In the genomic region with DNA sequence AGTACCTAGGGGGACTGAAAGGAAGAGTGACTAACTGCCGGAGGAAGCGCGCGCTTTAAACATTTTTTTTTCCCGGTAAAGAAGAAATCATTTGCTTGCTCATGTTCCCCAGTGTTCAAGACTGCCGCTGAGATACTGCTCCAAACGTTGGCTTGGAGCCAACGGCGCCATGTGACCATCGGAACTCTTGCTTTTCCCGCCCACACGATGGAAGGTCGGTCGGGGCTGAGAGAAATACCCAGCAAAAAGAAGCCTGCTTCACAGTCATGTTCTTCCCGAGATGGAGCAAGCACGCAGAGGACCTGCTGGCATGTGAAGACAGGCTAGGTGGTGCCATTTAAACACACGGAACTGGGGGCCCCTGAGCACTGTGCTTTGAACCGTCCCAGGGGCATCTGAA, we compare ENCODE assay signal across 9 mouse cellular contexts.
DNase-seq lines count a peak whose midpoint lies in the region; ATAC-seq lines count a peak whose summit lies in the region.
"Had no signal": no experiment of that assay in that cellular context is flagged by ENCODE, and none has a peak within 500 bp of the region (broad histone marks: within the 10 kb centered on the region; RNA-seq: fewer than 3 reads in every experiment).

No protein-coding gene starts in this region.

- no peaks in the 10 kb centered on the region for H3K27me3 ChIP-seq in hindbrain, embryonic 15.5 days
- 0 out of 2 replicates have a peak, but pooled peaks cover 1% of the 10 kb centered on the region for H3K27me3 ChIP-seq in hindbrain, embryonic 12.5 days

- WGBS in hindbrain, embryonic 15.5 days = 62% methylated on average over 18 of the region's 18 CpGs
- WGBS in hindbrain, embryonic 12.5 days = 80% methylated on average over 18 of the region's 18 CpGs

- no peak overlapping the region for H3K4me3 ChIP-seq in hindbrain, embryonic 15.5 days
- H3K4me3 ChIP-seq in hindbrain, embryonic 12.5 days = no peak overlapping the region
- H3K4me3 ChIP-seq: erythroblast, embryonic 14.5 days had no signal

- H3K9ac ChIP-seq in hindbrain, embryonic 15.5 days = no peak overlapping the region
- H3K9ac ChIP-seq in hindbrain, embryonic 12.5 days = no peak overlapping the region

- no peaks in the 10 kb centered on the region for H3K36me3 ChIP-seq in hindbrain, embryonic 15.5 days
- H3K36me3 ChIP-seq in hindbrain, embryonic 12.5 days = no peaks in the 10 kb centered on the region

- DNase-seq in spleen, postnatal 4 days (ENCODE audit: low spot score in 2 of 2) = peak; percentile 17 to 55
- DNase-seq in spleen, postnatal 36 days (ENCODE audit: low spot score in 2 of 2) = no peak
- DNase-seq in heart, postnatal 4 days = peak; percentile 22
- DNase-seq in layer of hippocampus, adult 11-12 months (ENCODE audit: low spot score) = no peak
- no peak for DNase-seq in Muller cell, postnatal 12 days (ENCODE audit: inconsistent ontology term)
- DNase-seq: adrenal gland, adult 8-10 months had no signal

- ATAC-seq in hindbrain, embryonic 15.5 days (ENCODE audit: low FRiP score, low read depth) = no peak
- ATAC-seq in hindbrain, embryonic 12.5 days (ENCODE audit: low FRiP score) = no peak

- H3K4me2 ChIP-seq in hindbrain, embryonic 15.5 days = peak overlapping the region; percentile 32
- H3K4me2 ChIP-seq in hindbrain, embryonic 12.5 days (replicated peaks) = no peak overlapping the region

- H3K27ac ChIP-seq in hindbrain, embryonic 15.5 days (replicated peaks) = no peak overlapping the region
- H3K27ac ChIP-seq in hindbrain, embryonic 12.5 days = no peak overlapping the region

- no peaks in the 10 kb centered on the region for H3K9me3 ChIP-seq in hindbrain, embryonic 15.5 days
- no peaks in the 10 kb centered on the region for H3K9me3 ChIP-seq in hindbrain, embryonic 12.5 days (replicated peaks)

- H3K4me1 ChIP-seq in hindbrain, embryonic 15.5 days (replicated peaks) = 0 out of 2 replicates have a peak, but pooled peaks cover 11% of the 10 kb centered on the region
- no peaks in the 10 kb centered on the region for H3K4me1 ChIP-seq in hindbrain, embryonic 12.5 days

Comparison
In these comparisons a context has a peak if more than half of its experiments do, and no peak if none do; other contexts are left out.
1. DNase-seq: peak in spleen, postnatal 4 days (2 of 2) and heart, postnatal 4 days (single experiment); none in spleen, postnatal 36 days (0 of 2), layer of hippocampus, adult 11-12 months (single experiment) and Muller cell, postnatal 12 days (single experiment).